Mouse (Mus musculus) lung, adult 2 months (tissue): ENCODE measurements around the gene Ccdc15.

Experiments
- CTCF ChIP-seq: fragments of 200-500 bp; IDR thresholded peaks from 2 replicates; pipeline ENCODE4 v1.5.1; 2011; ENCODE audit warnings: mild to moderate bottlenecking, low read length, control low read depth; ENCODE audit not compliant: insufficient read depth
- POLR2A ChIP-seq: fragments of 200-500 bp; IDR thresholded peaks from 2 replicates; pipeline ENCODE4 v1.6.1; 2011; ENCODE audit warnings: low read depth, mild to moderate bottlenecking, control low read depth, low read length, borderline replicate concordance; ENCODE audit errors: extremely low read depth

DNA sequence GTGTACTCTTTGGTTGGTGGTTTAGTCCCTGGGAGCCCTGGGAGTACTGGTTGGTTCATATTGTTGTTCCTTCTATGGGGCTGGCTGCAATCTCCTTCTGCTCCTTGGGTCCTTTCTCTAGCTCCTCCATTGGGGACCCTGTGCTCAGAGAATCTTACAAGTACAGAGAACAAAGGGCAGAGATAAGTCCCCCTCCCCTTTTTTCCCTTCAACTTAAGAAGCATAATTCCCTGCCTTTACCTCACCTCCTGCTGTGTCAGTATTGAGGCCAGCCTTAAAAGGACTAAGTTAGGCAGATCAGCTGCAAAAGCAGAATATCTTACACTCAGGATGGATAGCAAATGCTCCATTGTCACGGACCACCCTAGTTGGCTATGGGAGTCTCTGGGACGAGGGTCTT lies 43.8 kb upstream of the Ccdc15 start:
- TF ChIP-seq CTCF (no peak), POLR2A (no peak)
